Mouse (Mus musculus) limb, embryonic 14.5 days (tissue): ENCODE results near the gene Fam173a. TPM values are rescaled to one million over a fixed set of nuclear protein-coding genes. Genes with fewer than 3 reads are reported as not detected.

Experiments used
- ATAC-seq: fragments of 200-750 bp; cut with Nextera tagmentation; 2 replicates; pipeline ENCODE4 v1.8.0; 2017; ENCODE audit warnings: low read depth, moderate number of reproducible peaks, moderate TSS enrichment; ENCODE audit not compliant: low FRiP score
- DNase-seq: peaks from one replicate; pipeline ENCODE4 v3.0.0-alpha.2; 2015; ENCODE audit warnings: low spot score
- H3K27ac ChIP-seq: fragments of 300-500 bp; sonication (generic); replicated peaks from 2 replicates; pipeline ENCODE4 v1.5.1; 2014; ENCODE audit warnings: low read depth, mild to moderate bottlenecking, low read length, moderate library complexity, mixed read lengths
- H3K27me3 ChIP-seq: fragments of 300-500 bp; sonication (generic); 2 replicates; pipeline ENCODE4 v1.6.1; 2014; ENCODE audit warnings: low read length, mixed read lengths; ENCODE audit not compliant: control insufficient read depth, insufficient read depth
- H3K36me3 ChIP-seq: fragments of 300-500 bp; sonication (generic); 2 replicates; pipeline ENCODE4 v1.6.1; 2014; ENCODE audit warnings: mild to moderate bottlenecking, low read length, moderate library complexity, mixed read lengths; ENCODE audit not compliant: control insufficient read depth, insufficient read depth
- H3K4me1 ChIP-seq: fragments of 300-500 bp; sonication (generic); 2 replicates; pipeline ENCODE4 v1.6.1; 2014; ENCODE audit warnings: antibody characterized with exemption, low read length, mixed read lengths; ENCODE audit not compliant: control insufficient read depth, insufficient read depth
- H3K4me2 ChIP-seq: fragments of 300-500 bp; sonication (generic); replicated peaks from 2 replicates; pipeline ENCODE4 v1.6.1; 2014; ENCODE audit warnings: low read depth, mild to moderate bottlenecking, low read length, moderate library complexity; ENCODE audit not compliant: severe bottlenecking
- H3K4me3 ChIP-seq: fragments of 300-500 bp; sonication (generic); replicated peaks from 2 replicates; pipeline ENCODE4 v1.5.1; 2014; ENCODE audit warnings: low read length
- H3K9ac ChIP-seq: fragments of 300-500 bp; sonication (generic); 2 replicates; pipeline ENCODE4 v1.6.1; 2014; ENCODE audit warnings: mild to moderate bottlenecking, low read depth, low read length, moderate library complexity; ENCODE audit not compliant: severe bottlenecking
- H3K9me3 ChIP-seq: fragments of 300-500 bp; sonication (generic); 2 replicates; pipeline ENCODE4 v1.6.1; 2016; ENCODE audit warnings: low read length; ENCODE audit not compliant: control insufficient read depth
- POLR2A ChIP-seq: fragments of 200-500 bp; IDR thresholded peaks from 2 replicates; pipeline ENCODE4 v1.8.0; 2012; ENCODE audit warnings: inconsistent platforms, mild to moderate bottlenecking, moderate library complexity, borderline replicate concordance; ENCODE audit not compliant: insufficient read depth, insufficient read length; ENCODE audit errors: extremely low read depth
- WGBS: fragments of 180-500 bp; shearing (Covaris S2); extraction: QIAGEN DNeasy Blood & Tissue Kit; methylation state at CpG from one replicate; pipeline ENCODE4 v1.1.7; 2014; 5-methylcytosine and 5-hydroxymethylcytosine counted together
- polyA plus RNA-seq, 2 experiments: library from polyadenylated mRNA; depleted of rRNA in 1 of 2; stranded (reverse) in 1 of 2; unstranded in 1 of 2; fragments of >200 nt; fragmentation: Nextera tagmentation in 1 of 2; extraction: Ambion mirVana in 1 of 2; gene quantifications; 2 replicates each; pipeline versions ENCODE4 v1.2.1 to v1.2.3; 2012 to 2014

The Fam173a gene
- polyA plus RNA-seq, 2 experiments: 73.8 to 117 TPM

DNA sequence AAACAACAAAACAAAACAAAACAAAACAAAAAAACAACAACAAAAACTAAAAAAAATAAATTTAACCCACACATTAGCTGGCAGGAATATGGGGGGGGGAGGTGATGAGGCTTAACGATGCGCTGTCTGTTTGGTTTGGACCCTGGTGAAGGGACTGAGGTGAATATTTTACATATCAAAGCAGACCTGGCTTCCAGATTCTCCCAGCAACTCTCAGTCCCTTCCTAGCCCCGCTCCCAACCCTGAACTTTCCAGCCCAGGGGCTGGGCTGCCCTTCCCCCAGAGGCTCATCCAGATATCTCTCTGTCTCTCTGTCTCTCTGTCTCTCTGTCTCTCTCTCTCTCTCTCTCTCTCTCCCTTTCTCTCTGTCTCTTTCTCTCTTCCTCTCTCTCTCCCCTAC, 30.1 kb downstream of the Fam173a start:
- H3K4me3 ChIP-seq: no peak overlapping the region
- H3K9ac ChIP-seq: no peak overlapping the region
- no peaks in the 10 kb centered on the region for H3K4me1 ChIP-seq
- H3K4me2 ChIP-seq: no peak overlapping the region
- H3K27me3 ChIP-seq: no peaks in the 10 kb centered on the region
- no peak overlapping the region for H3K27ac ChIP-seq
- no peaks in the 10 kb centered on the region for H3K36me3 ChIP-seq
- ATAC-seq (no peak), DNase-seq (no peak)
- no peaks in the 10 kb centered on the region for H3K9me3 ChIP-seq
- no peak for TF ChIP-seq POLR2A
- WGBS: 28% methylated on average over 3 of the region's 3 CpGs

- DNase-seq (no peak), ATAC-seq (no peak)
- no peaks in the 10 kb centered on the region for H3K9me3 ChIP-seq
- TF ChIP-seq POLR2A: no peak
- no peaks in the 10 kb centered on the region for H3K27me3 ChIP-seq
- H3K4me2 ChIP-seq: no peak overlapping the region
- no peak overlapping the region for H3K4me3 ChIP-seq
- H3K4me1 ChIP-seq: no peaks in the 10 kb centered on the region
- no peak overlapping the region for H3K9ac ChIP-seq
- no peaks in the 10 kb centered on the region for H3K36me3 ChIP-seq
- no peak overlapping the region for H3K27ac ChIP-seq
- WGBS: 61% methylated on average over 4 of the region's 4 CpGs
Observed at GRCm38 (mm10) chr17:25761561-25761970, 31.1 kb downstream of the Fam173a start.

DNA sequence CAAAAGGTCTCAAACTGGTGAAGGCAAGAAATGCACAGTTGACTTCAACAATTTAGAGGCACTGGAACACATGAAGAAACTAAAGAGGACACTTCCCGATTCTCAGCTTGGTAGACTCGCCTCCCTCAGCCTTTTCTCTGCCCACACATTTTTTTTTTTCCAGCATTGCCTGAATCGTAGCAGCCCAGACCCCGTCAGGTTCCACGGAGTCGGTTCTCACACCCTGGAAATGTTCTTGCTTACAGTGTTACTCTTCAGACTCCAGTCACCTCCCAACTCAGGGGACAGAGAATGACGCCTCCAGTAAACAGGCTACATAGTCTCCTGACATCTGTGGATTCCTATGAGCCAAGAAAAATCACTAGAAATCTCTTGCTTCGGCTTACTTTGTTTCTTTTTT, 32.6 kb downstream of the Fam173a start:
- no peaks in the 10 kb centered on the region for H3K27me3 ChIP-seq
- no peak overlapping the region for H3K4me2 ChIP-seq
- H3K9me3 ChIP-seq: no peaks in the 10 kb centered on the region
- ATAC-seq: no peak
- no peak overlapping the region for H3K9ac ChIP-seq
- TF ChIP-seq POLR2A: no peak
- WGBS: 73% methylated on average over 8 of the region's 8 CpGs
- H3K4me1 ChIP-seq: no peaks in the 10 kb centered on the region
- no peak overlapping the region for H3K4me3 ChIP-seq
- H3K36me3 ChIP-seq: no peaks in the 10 kb centered on the region
- no peak overlapping the region for H3K27ac ChIP-seq
- no peak for DNase-seq

DNA sequence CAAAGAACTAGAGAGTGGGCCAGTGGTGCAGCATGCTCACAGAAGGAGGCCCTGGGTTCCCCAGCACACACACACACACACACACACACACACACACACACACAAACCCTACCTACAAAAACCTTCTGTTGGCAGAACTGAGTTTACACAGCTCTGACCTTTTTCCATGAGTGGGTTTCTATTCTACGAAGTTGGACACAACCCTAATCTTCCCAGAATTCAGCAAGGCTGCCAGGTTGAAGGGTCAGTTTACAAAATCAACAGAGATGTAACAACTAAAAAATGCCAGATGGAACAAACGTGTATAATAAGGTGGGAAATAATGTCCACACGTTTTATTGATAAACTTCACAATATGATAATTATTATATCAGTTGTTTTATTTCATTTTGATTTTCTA, 35.0 kb downstream of the Fam173a start:
- Histone ChIP-seq H3K9ac (no peak overlapping the region), H3K4me2 (no peak overlapping the region), H3K9me3 (no peaks in the 10 kb centered on the region), H3K27me3 (no peaks in the 10 kb centered on the region), H3K27ac (no peak overlapping the region), H3K36me3 (no peaks in the 10 kb centered on the region), H3K4me1 (no peaks in the 10 kb centered on the region), H3K4me3 (no peak overlapping the region)
- no peak for ATAC-seq
- DNase-seq: no peak
- 70% methylated on average over 3 of the region's 3 CpGs for WGBS
- no peak for TF ChIP-seq POLR2A

DNA sequence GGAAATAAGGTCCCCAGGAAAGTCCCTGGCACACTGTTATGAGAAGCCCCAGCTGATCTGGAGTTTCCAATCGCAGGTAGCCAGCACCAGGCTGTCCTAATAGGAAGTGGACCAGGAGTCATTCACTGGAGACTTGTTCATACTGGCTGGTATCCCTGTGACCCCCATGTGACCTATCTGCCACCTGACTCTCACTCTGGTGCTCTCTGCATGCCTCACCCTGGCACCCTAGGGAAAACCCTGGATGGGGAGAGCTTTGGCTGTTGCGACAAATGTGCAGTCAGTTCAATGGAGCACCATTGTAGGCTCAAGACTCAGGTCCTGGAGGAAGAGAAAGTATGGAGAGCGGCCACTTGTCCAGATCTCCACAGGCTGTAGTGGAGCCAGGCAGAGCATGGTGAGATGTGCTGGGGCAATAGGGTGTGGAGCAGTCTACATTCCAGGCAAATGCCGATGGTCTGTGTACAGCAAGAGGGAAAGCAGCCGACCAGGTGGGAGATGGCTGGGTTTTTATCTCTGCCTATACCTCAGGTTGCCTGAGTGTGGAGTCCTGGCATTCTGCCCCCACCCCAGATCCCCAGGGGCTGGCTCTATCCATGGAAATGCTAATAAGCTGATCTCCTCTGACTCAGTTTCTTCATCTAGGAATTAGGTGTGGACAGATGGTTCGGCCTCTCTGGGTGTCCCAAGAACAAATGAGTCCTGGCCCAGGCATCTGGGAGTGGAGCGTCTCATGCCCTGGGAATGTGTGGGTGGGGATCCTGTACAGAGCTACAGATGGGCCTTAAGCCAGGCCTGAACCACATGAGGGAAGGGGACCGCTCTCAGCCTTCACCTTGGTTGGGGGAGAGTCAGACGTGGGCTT, 36.1 kb downstream of the Fam173a start:
- Histone ChIP-seq H3K4me2 (no peak overlapping the region), H3K27me3 (no peaks in the 10 kb centered on the region), H3K4me1 (no peaks in the 10 kb centered on the region), H3K4me3 (no peak overlapping the region), H3K9me3 (no peaks in the 10 kb centered on the region), H3K9ac (no peak overlapping the region), H3K27ac (no peak overlapping the region), H3K36me3 (no peaks in the 10 kb centered on the region)
- 75% methylated on average over 9 of the region's 9 CpGs for WGBS
- DNase-seq (no peak), ATAC-seq (no peak)
- TF ChIP-seq POLR2A: no peak
